Mouse (Mus musculus) hindbrain, postnatal 0 days (tissue): ENCODE measurements around the gene Hbb-bh1. TPM values are rescaled to one million over a fixed set of nuclear protein-coding genes. Genes with fewer than 3 reads are reported as not detected.
"Not testable (repeated sequence)": the region's sequence is repeated elsewhere in the genome, so short reads cannot be mapped to it uniquely, and the experiment has no call there.

ENCODE experiments used
- ATAC-seq: fragments of 200-750 bp; cut with Nextera tagmentation; 2 replicates; pipeline ENCODE4 v1.8.0; 2017; ENCODE audit warnings: mild to moderate bottlenecking, moderate TSS enrichment, moderate library complexity
- DNase-seq: peaks from one replicate; pipeline ENCODE4 v3.0.0-alpha.2; 2015; ENCODE audit warnings: low spot score
- H3K27ac ChIP-seq: fragments of 300-500 bp; sonication (generic); 2 replicates; pipeline ENCODE4 v1.5.1; 2014; ENCODE audit warnings: mild to moderate bottlenecking
- H3K27me3 ChIP-seq: fragments of 300-500 bp; sonication (generic); 2 replicates; pipeline ENCODE4 v1.6.1; 2014; ENCODE audit warnings: low read length, mixed read lengths; ENCODE audit not compliant: insufficient read depth
- H3K36me3 ChIP-seq: fragments of 300-500 bp; sonication (generic); 2 replicates; pipeline ENCODE4 v1.6.1; 2014; ENCODE audit warnings: low read length, mixed read lengths; ENCODE audit not compliant: insufficient read depth
- H3K4me1 ChIP-seq: fragments of 300-500 bp; sonication (generic); 2 replicates; pipeline ENCODE4 v1.6.1; 2014; ENCODE audit warnings: antibody characterized with exemption, low read length, mixed read lengths; ENCODE audit not compliant: insufficient read depth
- H3K4me2 ChIP-seq: fragments of 300-500 bp; sonication (generic); 2 replicates; pipeline ENCODE4 v1.6.1; 2014; ENCODE audit warnings: low read depth, mild to moderate bottlenecking, low read length, moderate library complexity, mixed read lengths
- H3K4me3 ChIP-seq: fragments of 300-500 bp; sonication (generic); 2 replicates; pipeline ENCODE4 v1.5.1; 2014; ENCODE audit warnings: low read length
- H3K9ac ChIP-seq: fragments of 300-500 bp; sonication (generic); replicated peaks from 2 replicates; pipeline ENCODE4 v1.6.1; 2014; ENCODE audit warnings: mild to moderate bottlenecking, low read length, moderate library complexity, mixed read lengths
- H3K9me3 ChIP-seq: fragments of 300-500 bp; sonication (generic); 2 replicates; pipeline ENCODE4 v1.6.1; 2016; ENCODE audit warnings: low read length, mixed read lengths
- CTCF ChIP-seq: IDR thresholded peaks from 2 replicates; pipeline ENCODE4 v1.5.1; 2016; ENCODE audit warnings: antibody characterized with exemption, control low read depth, low read depth
- WGBS: fragments of 180-500 bp; shearing (Covaris S2); extraction: QIAGEN DNeasy Blood & Tissue Kit; methylation state at CpG from one replicate; pipeline ENCODE4 v1.1.7; 2014; 5-methylcytosine and 5-hydroxymethylcytosine counted together
- polyA plus RNA-seq: library from polyadenylated mRNA; unstranded; fragments of >200 nt; fragmentation: Nextera tagmentation; extraction: Ambion mirVana; gene quantifications from 2 replicates; pipeline ENCODE4 v1.2.1, GENCODE M21; 2015
- total RNA-seq: library from RNA; depleted of rRNA; stranded (reverse); fragments of >200 nt; gene quantifications from 2 replicates; pipeline ENCODE4 v1.2.3, GENCODE M21; 2014

Gene Hbb-bh1
- total and polyA plus RNA-seq, 2 experiments from 2014 or later = not detected

- H3K9me3 ChIP-seq = no peaks in the 10 kb centered on the region
- H3K4me3 ChIP-seq = no peak within 1 kb of the TSS
- ATAC-seq (no peak), DNase-seq (no peak)
- no peaks in the 10 kb centered on the region for H3K36me3 ChIP-seq
- no peak for TF ChIP-seq CTCF
- WGBS = 82% methylated on average over 4 of the region's 4 CpGs
- no peaks in the 10 kb centered on the region for H3K27me3 ChIP-seq
- H3K4me2 ChIP-seq = no peak within 1 kb of the TSS
- no peak within 1 kb of the TSS for H3K9ac ChIP-seq
- no peaks in the 10 kb centered on the region for H3K4me1 ChIP-seq
- no peak within 1 kb of the TSS for H3K27ac ChIP-seq
Measured at GRCm38 (mm10) chr7:103827808-103828207, 15.2 kb downstream of the Hbb-bh1 start, which contains the start of gene Hbb-bs. Hbb-bs (minus strand) TSS chr7:103828096.

GRCm38 (mm10) chr7:103827139-103827538 is 15.8 kb downstream of the Hbb-bh1 start:
- H3K4me1 ChIP-seq, DNase-seq, H3K27ac ChIP-seq, H3K4me3 ChIP-seq, H3K36me3 ChIP-seq, H3K4me2 ChIP-seq, H3K27me3 ChIP-seq, ATAC-seq, H3K9ac ChIP-seq, H3K9me3 ChIP-seq: not testable (repeated sequence)
- no CpG with 5 or more reads among the region's 2 CpGs for WGBS

- WGBS = 41% methylated on average over 3 of the region's 3 CpGs
- no peak overlapping the region for H3K4me2 ChIP-seq
- ATAC-seq = no peak
- no peak overlapping the region for H3K9ac ChIP-seq
- TF ChIP-seq CTCF = no peak
- no peaks in the 10 kb centered on the region for H3K27me3 ChIP-seq
- H3K4me1 ChIP-seq = no peaks in the 10 kb centered on the region
- no peak overlapping the region for H3K27ac ChIP-seq
- H3K36me3 ChIP-seq = no peaks in the 10 kb centered on the region
- DNase-seq = no peak
- H3K9me3 ChIP-seq = no peaks in the 10 kb centered on the region
- no peak overlapping the region for H3K4me3 ChIP-seq
Measured at GRCm38 (mm10) chr7:103826255-103826887, 16.6 kb downstream of the Hbb-bh1 start.

GRCm38 (mm10) chr7:103825536-103826254 is 17.3 kb downstream of the Hbb-bh1 start:
- Histone ChIP-seq H3K4me2 (no peak overlapping the region), H3K27me3 (no peaks in the 10 kb centered on the region), H3K9ac (no peak overlapping the region), H3K4me1 (no peaks in the 10 kb centered on the region), H3K27ac (no peak overlapping the region), H3K9me3 (no peaks in the 10 kb centered on the region), H3K36me3 (no peaks in the 10 kb centered on the region), H3K4me3 (no peak overlapping the region)
- no peak for TF ChIP-seq CTCF
- WGBS = 91% methylated on average over 3 of the region's 3 CpGs
- ATAC-seq = no peak
- DNase-seq = no peak

GRCm38 (mm10) chr7:103824597-103824996 is 18.4 kb downstream of the Hbb-bh1 start:
- H3K4me2 ChIP-seq = no peak overlapping the region
- no peak for TF ChIP-seq CTCF
- H3K4me1 ChIP-seq = no peaks in the 10 kb centered on the region
- no peaks in the 10 kb centered on the region for H3K9me3 ChIP-seq
- ATAC-seq (no peak), DNase-seq (no peak)
- no peak overlapping the region for H3K4me3 ChIP-seq
- no peak overlapping the region for H3K27ac ChIP-seq
- no peak overlapping the region for H3K9ac ChIP-seq
- H3K36me3 ChIP-seq = no peaks in the 10 kb centered on the region
- 82% methylated on average over 2 of the region's 2 CpGs for WGBS
- H3K27me3 ChIP-seq = no peaks in the 10 kb centered on the region

GRCm38 (mm10) chr7:103815085-103815484 is 27.9 kb downstream of the Hbb-bh1 start:
- WGBS = no CpG with 5 or more reads among the region's 2 CpGs
- H3K36me3 ChIP-seq, H3K4me3 ChIP-seq, H3K4me2 ChIP-seq, H3K9ac ChIP-seq, H3K27me3 ChIP-seq, DNase-seq, ATAC-seq, H3K4me1 ChIP-seq, H3K27ac ChIP-seq, H3K9me3 ChIP-seq: not testable (repeated sequence)

GRCm38 (mm10) chr7:103813766-103814165 is 29.2 kb downstream of the Hbb-bh1 start, which contains the start of gene Hbb-bt:
Hbb-bt (minus strand) TSS chr7:103813996.
- no peaks in the 10 kb centered on the region for H3K27me3 ChIP-seq
- DNase-seq (no peak), ATAC-seq (no peak)
- WGBS = 96% methylated on average over 3 of the region's 3 CpGs
- H3K4me1 ChIP-seq = no peaks in the 10 kb centered on the region
- no peak for TF ChIP-seq CTCF
- H3K4me2 ChIP-seq = no peak within 1 kb of the TSS
- no peak within 1 kb of the TSS for H3K27ac ChIP-seq
- H3K9ac ChIP-seq = no peak within 1 kb of the TSS
- no peaks in the 10 kb centered on the region for H3K36me3 ChIP-seq
- H3K9me3 ChIP-seq = no peaks in the 10 kb centered on the region
- H3K4me3 ChIP-seq = no peak within 1 kb of the TSS

- not testable (repeated sequence) for DNase-seq, H3K36me3 ChIP-seq, H3K4me3 ChIP-seq, H3K27me3 ChIP-seq, H3K4me2 ChIP-seq, H3K4me1 ChIP-seq, H3K9ac ChIP-seq, H3K9me3 ChIP-seq, H3K27ac ChIP-seq, ATAC-seq
- WGBS = no CpG with 5 or more reads among the region's 3 CpGs
Measured at GRCm38 (mm10) chr7:103813152-103813551, 29.8 kb downstream of the Hbb-bh1 start.
